Mouse (Mus musculus): ENCODE measurements around the gene Eif4g1.

The Eif4g1 gene

GRCm38 (mm10) chr16:20706407-20707055, 38.4 kb downstream of the Eif4g1 start:
- peak; percentile 29 to 40 for DNase-seq

- no peak for DNase-seq
Observed at GRCm38 (mm10) chr16:20708220-20708938, 40.3 kb downstream of the Eif4g1 start.

- DNase-seq = peak in 1 of 2 experiments; percentile 64
Observed at GRCm38 (mm10) chr16:20708939-20709734, 41.0 kb downstream of the Eif4g1 start.

GRCm38 (mm10) chr16:20710370-20710769, 42.3 kb downstream of the Eif4g1 start:
- no peak for DNase-seq

- DNase-seq = no peak
Observed at GRCm38 (mm10) chr16:20710810-20711209, 42.7 kb downstream of the Eif4g1 start.

GRCm38 (mm10) chr16:20712190-20712589, 44.1 kb downstream of the Eif4g1 start:
- DNase-seq = no peak

GRCm38 (mm10) chr16:20712889-20713288, 44.8 kb downstream of the Eif4g1 start:
- DNase-seq = no peak

GRCm38 (mm10) chr16:20714307-20715080, 46.4 kb downstream of the Eif4g1 start:
- DNase-seq = no peak

GRCm38 (mm10) chr16:20715161-20715560, 47.0 kb downstream of the Eif4g1 start:
- DNase-seq = no peak

- no peak for DNase-seq
Observed at GRCm38 (mm10) chr16:20715566-20715965, 47.5 kb downstream of the Eif4g1 start.

- DNase-seq = peak; percentile 85 to 92
Observed at GRCm38 (mm10) chr16:20715976-20716840, 48.1 kb downstream of the Eif4g1 start.

GRCm38 (mm10) chr16:20716841-20717180, 48.7 kb downstream of the Eif4g1 start:
- no peak for DNase-seq

- DNase-seq = peak; percentile 98 to 99
Observed at GRCm38 (mm10) chr16:20717181-20717977, 49.3 kb downstream of the Eif4g1 start, which contains the start of the genes Polr2h and Clcn2. Polr2h (plus strand) TSS chr16:20717665. Clcn2 (minus strand) TSS chr16:20717746.

- DNase-seq = no peak
Observed at GRCm38 (mm10) chr16:20717978-20718670, 50.0 kb downstream of the Eif4g1 start.

- DNase-seq = no peak
Observed at GRCm38 (mm10) chr16:20721808-20722207, 53.7 kb downstream of the Eif4g1 start.

GRCm38 (mm10) chr16:20722736-20723135, 54.6 kb downstream of the Eif4g1 start:
- DNase-seq = no peak

GRCm38 (mm10) chr16:20723247-20723646, 55.1 kb downstream of the Eif4g1 start:
- DNase-seq = no peak

- DNase-seq = peak; percentile 67 to 82
Observed at GRCm38 (mm10) chr16:20724338-20724748, 56.2 kb downstream of the Eif4g1 start.

GRCm38 (mm10) chr16:20725321-20725720, 57.2 kb downstream of the Eif4g1 start:
- DNase-seq = no peak

GRCm38 (mm10) chr16:20725750-20726149, 57.6 kb downstream of the Eif4g1 start:
- DNase-seq = no peak
